Mouse (Mus musculus) CH12.LX (cell line): ENCODE results near the gene Clec12a.
"Not testable (repeated sequence)": the region's sequence is repeated elsewhere in the genome, so short reads cannot be mapped to it uniquely, and the experiment has no call there.

Source experiments
- CTCF ChIP-seq, 2 experiments: IDR thresholded peaks in 1 of 2; conservative IDR thresholded peaks in 1 of 2; 2 replicates each; pipeline ENCODE4 v1.5.1; 2011 to 2012; ENCODE audit warnings: low read depth in 2 of 2, low read length in 2 of 2, improper control_type of control experiment in 1 of 2, inconsistent platforms in 1 of 2, mild to moderate bottlenecking in 1 of 2, moderate library complexity in 1 of 2
- GABPA ChIP-seq: IDR thresholded peaks from 2 replicates; pipeline ENCODE4 v1.6.1; 2012; ENCODE audit warnings: low read depth, low read length, improper control_type of control experiment, inconsistent platforms; ENCODE audit not compliant: insufficient replicate concordance
- MEF2A ChIP-seq: IDR thresholded peaks from 2 replicates; pipeline ENCODE4 v1.6.1; 2014; ENCODE audit warnings: low read depth, mild to moderate bottlenecking, inconsistent platforms, low read length, improper control_type of control experiment, borderline replicate concordance
- POLR2A ChIP-seq: IDR thresholded peaks from 2 replicates; pipeline ENCODE4 v1.6.1; 2011; ENCODE audit warnings: low read depth, mild to moderate bottlenecking, improper control_type of control experiment, low read length
- RCOR1 ChIP-seq: conservative IDR thresholded peaks from 2 replicates; pipeline ENCODE4 v1.6.1; 2012; ENCODE audit warnings: low read depth, mild to moderate bottlenecking, inconsistent platforms, low read length, improper control_type of control experiment
- USF1 ChIP-seq: IDR thresholded peaks from 2 replicates; pipeline ENCODE4 v1.6.1; 2014; ENCODE audit warnings: low read depth, mild to moderate bottlenecking, inconsistent platforms, low read length, improper control_type of control experiment

DNA sequence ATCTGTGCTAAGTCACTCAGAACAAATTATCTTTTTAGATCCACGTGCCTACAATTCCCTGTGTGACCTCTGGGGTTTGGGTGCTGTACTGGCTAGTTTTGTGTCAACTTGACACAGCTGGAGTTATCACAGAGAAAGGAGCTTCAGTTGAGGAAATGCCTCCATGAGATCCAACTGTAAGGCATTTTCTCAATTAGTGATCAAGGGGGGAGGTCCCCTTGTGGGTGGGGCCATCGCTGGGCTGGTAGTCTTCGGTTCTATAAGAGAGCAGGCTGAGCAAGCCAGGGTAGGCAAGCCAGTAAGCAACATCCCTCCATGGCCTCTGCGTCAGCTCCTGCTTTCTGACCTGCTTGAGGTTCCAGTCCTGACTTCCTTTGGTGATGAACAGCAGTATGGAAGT is at the start of gene Clec12a:
- not testable (repeated sequence) for TF ChIP-seq RCOR1; MEF2A; USF1; POLR2A; CTCF (conservative IDR thresholded peaks at IDR 0.05 in 1 of 2, IDR thresholded peaks at IDR 0.05 in 1 of 2; ENCODE audit: low read depth in 2 of 2, low read length in 2 of 2); GABPA
